Mouse (Mus musculus): ENCODE measurements around the gene Pabpc4l.
"Not testable (repeated sequence)": the region's sequence is repeated elsewhere in the genome, so short reads cannot be mapped to it uniquely, and the experiment has no call there.

The Pabpc4l gene

DNA sequence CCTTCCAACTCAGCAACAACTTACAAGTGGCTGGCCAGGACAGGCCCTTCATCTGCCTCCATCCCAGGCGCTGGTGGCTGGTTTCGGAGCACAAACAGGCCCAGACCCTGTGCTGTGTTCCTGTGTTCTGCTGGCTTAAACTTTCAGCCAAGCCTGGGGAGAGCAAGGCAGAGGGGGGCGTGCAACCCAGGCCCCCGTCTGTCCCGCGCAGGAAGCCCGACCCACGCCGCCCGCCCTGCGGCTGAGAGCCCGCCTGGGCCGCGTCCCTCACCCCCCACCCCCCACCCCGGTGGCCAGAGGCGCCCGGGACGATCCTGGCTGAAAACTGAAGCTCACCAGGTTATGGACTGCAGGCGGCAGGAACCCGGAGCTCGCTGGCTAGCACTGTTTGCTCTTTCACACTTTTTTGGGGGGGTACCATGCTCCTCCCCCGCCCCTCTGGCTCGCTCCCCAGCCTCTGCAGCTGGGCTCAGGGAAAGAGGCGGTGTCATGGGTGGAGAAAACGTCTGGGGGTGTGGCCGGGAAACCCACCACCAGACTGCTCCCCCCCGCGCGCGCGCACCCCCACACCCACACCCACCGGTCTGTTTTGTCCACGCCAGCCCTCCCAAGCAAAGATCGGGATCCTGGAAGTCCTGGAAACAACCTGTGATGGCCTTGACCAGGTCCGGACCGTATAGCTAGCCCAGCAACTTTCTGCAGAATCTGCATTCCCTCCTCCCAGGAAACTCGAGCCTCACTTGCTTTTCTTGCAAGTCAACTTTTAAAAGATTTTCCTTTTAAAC lies at the start of gene Pabpc4l:
TSS of gene Pabpc4l (minus strand) at position 739 of the 785 bp plus-strand sequence.
- DNase-seq, result no peak

DNA sequence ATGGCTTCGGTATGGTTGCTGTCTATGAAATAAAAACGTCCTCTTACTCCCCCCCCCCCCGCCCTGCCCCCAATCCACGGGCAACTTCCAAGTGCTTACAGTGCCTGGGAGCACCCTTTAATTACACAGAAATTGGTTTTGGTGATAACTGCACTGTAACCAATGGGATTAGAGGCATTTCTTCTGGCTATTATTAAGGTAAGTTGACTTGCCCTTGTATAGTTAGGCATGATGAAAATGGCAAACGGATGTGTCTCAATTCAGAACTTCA lies 42.9 kb upstream of the Pabpc4l start:
- no peak for DNase-seq

DNA sequence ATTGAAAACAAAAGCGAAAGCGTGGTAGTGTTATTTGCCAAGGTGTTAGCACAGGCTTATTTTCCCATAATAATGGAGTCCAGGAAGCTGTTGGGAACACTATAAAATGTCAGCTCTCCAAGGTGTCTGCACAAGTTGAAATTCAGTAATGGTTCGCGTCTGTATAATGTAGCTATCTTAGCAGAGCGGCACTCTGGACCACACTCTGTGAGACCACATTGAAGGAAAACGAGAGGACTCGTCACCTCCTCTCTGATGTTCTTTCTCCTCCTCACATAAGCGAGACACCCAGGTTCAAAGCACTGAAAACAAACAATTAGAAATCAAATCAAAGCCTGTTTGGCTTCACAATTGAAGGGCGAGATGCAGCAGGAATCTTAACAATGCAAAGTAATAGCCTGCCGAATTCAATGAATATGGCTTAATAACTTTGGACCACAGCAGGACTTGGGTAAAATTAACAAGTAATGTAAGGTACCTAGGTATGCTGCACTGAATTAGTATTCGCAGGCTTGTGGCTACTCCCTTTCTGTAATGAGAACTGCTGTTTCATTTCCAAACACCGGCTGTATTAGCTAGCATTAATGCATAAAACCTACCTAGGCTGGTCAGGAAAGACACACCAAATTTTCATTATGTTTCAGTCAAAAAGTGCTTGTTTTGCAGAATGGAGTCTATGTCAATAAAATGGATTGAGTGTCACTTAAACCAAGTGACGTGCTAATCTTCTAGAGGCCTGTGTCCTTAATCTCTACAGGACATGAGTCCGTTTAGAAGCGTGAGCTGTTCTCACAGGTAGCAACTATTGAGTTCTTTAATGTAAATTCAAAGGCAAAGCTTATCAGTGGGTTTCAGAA lies 42.3 kb upstream of the Pabpc4l start:
- no peak for DNase-seq

DNA sequence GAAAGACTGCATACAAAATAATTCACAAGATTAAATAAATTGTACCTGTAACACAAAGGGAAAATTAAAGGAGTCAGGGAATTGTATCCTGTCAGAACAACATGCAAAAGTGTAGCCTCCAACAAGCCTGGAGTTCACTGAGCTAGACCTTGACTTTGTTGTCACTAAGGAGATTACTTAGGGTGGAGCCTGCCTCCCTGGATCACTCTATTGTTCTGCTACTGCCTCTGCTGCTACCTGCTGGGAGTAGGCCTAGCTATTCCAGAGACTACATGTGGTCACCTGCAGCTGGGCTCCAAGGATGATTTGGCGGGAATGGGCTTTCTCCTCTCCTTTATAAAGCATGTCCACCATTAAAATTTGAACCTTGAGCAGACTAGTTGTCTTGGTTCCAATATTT lies 38.1 kb upstream of the Pabpc4l start:
- not testable (repeated sequence) for DNase-seq

DNA sequence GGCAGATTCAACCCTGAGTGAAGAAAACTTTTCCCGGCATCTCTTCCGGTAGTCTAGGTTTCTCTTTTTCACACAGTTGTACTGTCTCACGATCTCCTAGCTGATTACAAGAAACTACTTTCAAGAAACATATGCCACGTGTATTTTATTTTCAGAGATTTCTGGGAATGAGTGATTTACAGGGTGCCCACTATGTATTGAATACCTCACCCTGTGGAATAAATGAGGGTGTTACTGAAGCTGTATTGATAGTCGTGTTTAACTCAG lies 180 bp upstream of the Pabpc4l start:
- no peak for DNase-seq

DNA sequence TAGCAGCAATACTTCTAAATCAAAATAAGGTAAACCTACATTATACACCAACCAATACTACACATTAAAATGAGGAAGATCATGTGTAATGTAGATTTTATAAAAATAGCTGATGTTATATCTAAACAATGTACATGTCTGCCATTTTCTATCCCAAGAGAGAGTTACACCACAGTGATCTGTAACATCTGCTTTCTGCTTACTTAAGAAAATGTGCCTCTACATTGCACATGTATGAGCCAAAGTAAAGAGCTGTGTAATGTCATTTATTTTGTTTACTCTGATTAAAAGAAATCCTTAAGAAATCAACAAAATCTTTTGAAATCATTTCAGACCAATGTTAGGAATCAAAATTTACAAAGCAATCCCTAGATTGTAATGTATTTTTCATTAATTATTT lies 16.6 kb downstream of the Pabpc4l start:
- no peak for DNase-seq
